Mouse (Mus musculus) intestine, embryonic 16.5 days (tissue): ENCODE data around the gene Sec14l3. TPM values are rescaled to one million over a fixed set of nuclear protein-coding genes. Genes with fewer than 3 reads are reported as not detected.

Experiments
- ATAC-seq: fragments of 200-750 bp; cut with Nextera tagmentation; 2 replicates; pipeline ENCODE4 v1.8.0; 2017; ENCODE audit warnings: moderate TSS enrichment, moderate library complexity
- H3K27ac ChIP-seq: fragments of 300-500 bp; sonication (generic); 2 replicates; pipeline ENCODE4 v1.5.1; 2014; ENCODE audit warnings: mild to moderate bottlenecking, low read length
- H3K27me3 ChIP-seq: fragments of 300-500 bp; sonication (generic); replicated peaks from 2 replicates; pipeline ENCODE4 v1.6.1; 2014; ENCODE audit warnings: low read length, control low read depth, mixed read lengths; ENCODE audit not compliant: control insufficient read depth, insufficient read depth
- H3K36me3 ChIP-seq: fragments of 300-500 bp; sonication (generic); 2 replicates; pipeline ENCODE4 v1.6.1; 2014; ENCODE audit warnings: low read length, control low read depth; ENCODE audit not compliant: control insufficient read depth, insufficient read depth
- H3K4me1 ChIP-seq: fragments of 300-500 bp; sonication (generic); 2 replicates; pipeline ENCODE4 v1.6.1; 2014; ENCODE audit warnings: low read length, control low read depth, mixed read lengths; ENCODE audit not compliant: control insufficient read depth, insufficient read depth
- H3K4me2 ChIP-seq: fragments of 300-500 bp; sonication (generic); 2 replicates; pipeline ENCODE4 v1.6.1; 2014; ENCODE audit warnings: low read depth, low read length, control low read depth
- H3K4me3 ChIP-seq: fragments of 300-500 bp; sonication (generic); 2 replicates; pipeline ENCODE4 v1.5.1; 2014; ENCODE audit warnings: mild to moderate bottlenecking, low read length
- H3K9ac ChIP-seq: fragments of 300-500 bp; sonication (generic); 2 replicates; pipeline ENCODE4 v1.6.1; 2014; ENCODE audit warnings: low read depth, low read length
- H3K9me3 ChIP-seq: fragments of 300-500 bp; sonication (generic); 2 replicates; pipeline ENCODE4 v1.6.1; 2016; ENCODE audit warnings: low read length, control low read depth; ENCODE audit not compliant: control insufficient read depth
- WGBS: fragments of 180-500 bp; shearing (Covaris S2); extraction: QIAGEN DNeasy Blood & Tissue Kit; methylation state at CpG from one replicate; pipeline ENCODE4 v1.1.7; 2014; 5-methylcytosine and 5-hydroxymethylcytosine counted together
- polyA plus RNA-seq: library from polyadenylated mRNA; unstranded; fragments of >200 nt; fragmentation: Nextera tagmentation; extraction: Ambion mirVana; gene quantifications from 2 replicates; pipeline ENCODE4 v1.2.1, GENCODE M21; 2015

Sec14l3 gene
- polyA plus RNA-seq, 1 experiment from 2014 or later = not detected

DNA sequence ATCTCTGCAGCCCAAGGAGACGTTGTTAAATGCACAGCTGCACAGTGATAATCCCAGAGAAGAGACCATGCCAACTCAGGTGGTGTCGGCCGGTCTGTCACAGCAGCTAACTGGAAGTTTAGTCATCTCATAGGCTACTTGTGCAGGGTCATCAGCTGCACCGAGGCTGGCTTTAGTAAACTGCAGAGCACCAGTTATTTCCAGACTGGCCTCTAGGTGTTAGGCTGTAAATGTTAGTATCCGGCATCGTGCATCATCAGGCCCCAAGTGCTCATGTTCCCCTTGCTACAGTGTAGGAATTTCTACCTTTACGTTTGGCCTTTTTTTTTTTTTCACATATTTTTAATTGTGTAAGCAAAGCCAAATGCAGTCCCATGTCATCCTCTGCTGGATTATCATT lies 31.2 kb upstream of the Sec14l3 start:
- Histone ChIP-seq H3K27ac (no peak overlapping the region), H3K4me3 (no peak overlapping the region), H3K9me3 (no peaks in the 10 kb centered on the region), H3K36me3 (no peaks in the 10 kb centered on the region), H3K27me3 (no peaks in the 10 kb centered on the region), H3K4me1 (no peaks in the 10 kb centered on the region), H3K4me2 (no peak overlapping the region), H3K9ac (no peak overlapping the region)
- no peak for ATAC-seq
- WGBS = 67% methylated on average over 7 of the region's 7 CpGs

DNA sequence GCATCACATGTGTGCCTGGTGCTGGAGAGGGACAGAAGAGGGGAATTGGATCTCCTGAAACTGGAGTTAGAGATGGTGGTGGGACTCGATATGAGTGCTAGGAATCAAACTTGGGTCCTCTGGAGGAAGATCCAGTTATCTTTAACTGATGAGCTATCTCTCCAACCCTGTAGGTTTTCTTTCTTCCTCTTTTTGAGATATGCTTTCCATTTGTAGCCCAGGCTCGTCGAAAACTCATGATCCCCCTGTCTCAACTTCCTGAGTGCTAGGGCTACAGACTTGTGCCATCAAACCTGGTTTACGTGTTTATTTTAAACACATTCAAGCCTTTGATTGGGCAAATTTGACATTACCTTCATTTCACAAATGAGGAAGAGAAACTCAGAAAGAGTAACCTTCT lies 30.5 kb upstream of the Sec14l3 start:
- Histone ChIP-seq H3K27me3 (no peaks in the 10 kb centered on the region), H3K9ac (no peak overlapping the region), H3K4me2 (no peak overlapping the region), H3K4me3 (no peak overlapping the region), H3K9me3 (no peaks in the 10 kb centered on the region), H3K36me3 (no peaks in the 10 kb centered on the region), H3K4me1 (no peaks in the 10 kb centered on the region), H3K27ac (no peak overlapping the region)
- 91% methylated on average over 4 of the region's 4 CpGs for WGBS
- no peak for ATAC-seq

DNA sequence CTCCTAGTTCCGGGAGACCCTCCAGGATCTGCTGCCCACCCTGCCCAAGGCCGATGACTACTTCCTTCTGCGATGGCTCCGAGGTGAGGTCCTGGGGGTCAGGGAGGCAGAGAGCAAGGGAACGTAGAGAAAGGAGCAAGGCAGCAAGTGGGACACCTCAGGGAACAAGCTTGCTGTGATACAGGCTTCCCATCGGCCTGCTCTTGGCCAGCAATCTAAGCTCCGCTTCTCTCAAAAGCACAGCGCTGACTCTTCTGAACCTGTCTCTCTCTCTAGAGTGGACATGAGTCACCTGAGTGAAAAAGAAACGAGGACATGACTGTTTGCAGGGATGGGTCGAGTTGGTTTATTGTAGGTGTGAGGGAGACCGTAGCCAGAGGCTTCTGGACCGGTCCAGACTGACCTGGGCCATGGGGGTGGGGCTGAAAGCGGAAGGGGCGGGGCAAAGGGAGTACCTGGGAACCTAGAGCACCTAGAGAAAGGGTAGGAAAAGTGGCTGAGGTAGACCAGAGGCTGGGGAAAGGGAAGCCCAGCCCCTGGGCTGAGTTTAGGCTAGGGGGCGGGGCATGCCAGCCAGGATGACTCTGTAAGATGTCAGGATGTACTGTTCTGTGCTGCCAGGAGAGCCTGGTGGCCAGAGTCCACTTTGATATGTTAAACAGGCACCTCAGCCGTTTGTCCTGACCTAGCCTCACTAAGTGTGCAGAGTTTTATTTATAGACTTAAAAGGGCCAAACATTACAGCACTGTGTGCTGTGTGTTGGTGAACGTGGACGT lies 29.3 kb upstream of the Sec14l3 start:
- Histone ChIP-seq H3K4me3 (no peak overlapping the region), H3K27me3 (no peaks in the 10 kb centered on the region), H3K36me3 (no peaks in the 10 kb centered on the region), H3K27ac (no peak overlapping the region), H3K9ac (no peak overlapping the region), H3K9me3 (no peaks in the 10 kb centered on the region), H3K4me2 (no peak overlapping the region), H3K4me1 (no peaks in the 10 kb centered on the region)
- 52% methylated on average over 18 of the region's 18 CpGs for WGBS
- peak; percentile 69 for ATAC-seq

DNA sequence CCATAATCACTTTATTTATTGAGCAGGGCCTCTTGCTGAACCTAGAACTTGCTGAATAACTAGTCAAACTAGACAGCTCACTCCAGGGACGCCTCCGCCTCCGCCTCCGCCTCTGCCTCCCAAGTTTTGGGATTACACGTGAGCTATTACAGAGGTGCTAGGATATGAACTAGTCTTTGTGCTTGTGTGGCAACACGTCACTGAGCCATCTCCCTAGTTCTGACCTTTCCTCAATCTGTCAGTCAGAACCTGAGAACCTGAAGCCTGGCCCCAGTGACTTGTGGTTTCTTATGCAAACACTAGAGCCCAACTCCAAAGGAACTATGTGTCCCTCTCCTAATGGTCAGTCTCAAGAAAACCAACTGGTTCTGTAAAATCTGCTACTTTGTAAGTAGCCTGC lies 28.7 kb upstream of the Sec14l3 start:
- Histone ChIP-seq H3K4me2 (no peak overlapping the region), H3K4me1 (no peaks in the 10 kb centered on the region), H3K9me3 (no peaks in the 10 kb centered on the region), H3K36me3 (no peaks in the 10 kb centered on the region), H3K9ac (no peak overlapping the region), H3K27me3 (no peaks in the 10 kb centered on the region), H3K4me3 (no peak overlapping the region), H3K27ac (no peak overlapping the region)
- 87% methylated on average over 6 of the region's 6 CpGs for WGBS
- ATAC-seq = peak; percentile 23; the same call in 1 of the 2 replicates

DNA sequence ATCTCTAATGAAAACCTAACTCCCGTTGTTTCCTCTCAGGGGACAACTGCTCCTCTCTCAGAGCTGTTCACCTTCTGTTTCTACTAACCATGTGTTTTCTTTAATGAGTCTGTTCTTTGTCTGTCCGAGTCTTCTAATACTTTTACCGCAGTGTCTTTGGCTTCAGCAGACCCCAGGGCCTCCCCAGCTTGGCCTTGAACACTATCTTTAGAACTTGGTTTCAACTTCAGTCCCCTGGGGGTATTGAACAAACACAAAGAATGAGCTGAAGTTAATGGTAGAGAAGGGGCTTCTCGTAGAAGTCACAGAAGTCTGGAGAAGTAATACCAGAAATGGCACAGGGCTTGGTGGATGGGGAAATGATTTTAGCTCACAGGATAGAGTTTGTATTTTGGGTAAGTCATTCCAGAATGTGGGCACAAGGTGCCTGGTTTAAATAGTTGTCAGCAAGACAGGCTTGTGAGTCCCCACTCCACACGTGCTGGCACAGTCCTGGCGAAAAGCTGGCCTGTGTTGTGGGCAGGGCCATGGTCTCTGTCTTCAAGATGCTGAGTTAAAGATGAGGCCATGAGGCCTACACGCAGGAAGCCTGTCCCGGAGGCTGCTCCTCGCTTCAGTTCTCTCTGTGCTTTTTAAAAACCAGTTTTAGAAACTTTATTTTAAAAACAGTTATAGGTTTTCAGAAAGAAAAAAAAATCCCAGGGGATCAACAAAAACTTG lies 28.1 kb upstream of the Sec14l3 start:
- no peaks in the 10 kb centered on the region for H3K36me3 ChIP-seq
- H3K4me3 ChIP-seq = no peak overlapping the region

DNA sequence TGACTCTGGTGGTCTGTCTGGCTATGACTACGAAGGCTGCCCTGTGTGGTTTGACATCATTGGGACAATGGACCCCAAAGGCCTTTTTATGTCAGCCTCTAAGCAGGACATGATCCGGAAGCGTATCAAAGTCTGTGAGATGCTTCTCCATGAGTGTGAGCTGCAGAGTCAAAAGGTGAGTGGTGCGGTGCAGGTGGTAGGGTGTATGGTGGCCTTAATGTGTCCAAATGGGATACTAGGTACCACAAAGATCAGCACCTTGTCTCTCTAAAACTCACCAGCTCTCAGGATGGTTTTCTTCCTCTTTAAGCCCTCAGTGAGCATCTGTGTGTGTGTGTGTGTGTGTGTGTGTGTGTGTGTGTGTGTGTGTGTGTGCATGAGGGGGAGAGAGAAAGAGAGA lies 24.7 kb upstream of the Sec14l3 start:
- no peak for ATAC-seq

More for the DNA sequence above, 28.1 kb upstream of the Sec14l3 start:
- Histone ChIP-seq H3K27ac (no peak overlapping the region), H3K27me3 (no peaks in the 10 kb centered on the region), H3K4me2 (no peak overlapping the region), H3K4me1 (no peaks in the 10 kb centered on the region), H3K9ac (no peak overlapping the region), H3K9me3 (no peaks in the 10 kb centered on the region)
- 75% methylated on average over 9 of the region's 9 CpGs for WGBS
- ATAC-seq = no peak

DNA sequence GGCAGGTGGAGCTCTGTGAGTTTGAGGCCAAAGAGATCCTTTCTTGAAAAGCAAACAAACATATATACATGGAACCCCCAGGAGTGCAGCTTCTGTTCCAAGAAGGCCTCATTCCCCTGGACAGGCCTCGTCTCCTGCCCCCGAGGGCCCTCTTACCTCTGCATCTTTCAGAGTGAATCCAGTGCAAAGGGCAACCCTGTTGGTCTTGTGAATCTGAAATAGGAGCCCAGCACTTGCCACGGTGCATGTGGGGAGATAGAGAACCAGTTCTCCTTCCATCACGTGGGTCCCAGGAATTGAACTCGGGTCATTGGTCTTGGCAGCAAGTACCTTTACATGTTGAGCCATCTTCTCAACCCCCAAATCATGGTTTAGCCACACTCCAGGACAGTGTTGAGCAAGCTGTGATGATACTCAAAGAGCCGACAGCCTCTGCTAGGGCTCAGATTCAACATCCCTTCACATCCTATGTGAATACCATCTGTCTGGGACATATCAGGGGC lies 23.5 kb upstream of the Sec14l3 start:
- no peak for ATAC-seq
- Histone ChIP-seq H3K9me3 (no peaks in the 10 kb centered on the region), H3K4me1 (no peaks in the 10 kb centered on the region), H3K4me3 (no peak overlapping the region), H3K4me2 (no peak overlapping the region), H3K27me3 (no peaks in the 10 kb centered on the region), H3K9ac (no peak overlapping the region), H3K27ac (no peak overlapping the region), H3K36me3 (no peaks in the 10 kb centered on the region)
- WGBS = 85% methylated on average over 6 of the region's 6 CpGs

More for the DNA sequence above, 24.7 kb upstream of the Sec14l3 start:
- H3K9me3 ChIP-seq = no peaks in the 10 kb centered on the region
- H3K4me2 ChIP-seq = no peak overlapping the region
- no peaks in the 10 kb centered on the region for H3K4me1 ChIP-seq
- no peaks in the 10 kb centered on the region for H3K36me3 ChIP-seq
- no peak overlapping the region for H3K9ac ChIP-seq
- no peak overlapping the region for H3K27ac ChIP-seq
- no peak overlapping the region for H3K4me3 ChIP-seq
- 90% methylated on average over 4 of the region's 4 CpGs for WGBS
- H3K27me3 ChIP-seq = no peaks in the 10 kb centered on the region

DNA sequence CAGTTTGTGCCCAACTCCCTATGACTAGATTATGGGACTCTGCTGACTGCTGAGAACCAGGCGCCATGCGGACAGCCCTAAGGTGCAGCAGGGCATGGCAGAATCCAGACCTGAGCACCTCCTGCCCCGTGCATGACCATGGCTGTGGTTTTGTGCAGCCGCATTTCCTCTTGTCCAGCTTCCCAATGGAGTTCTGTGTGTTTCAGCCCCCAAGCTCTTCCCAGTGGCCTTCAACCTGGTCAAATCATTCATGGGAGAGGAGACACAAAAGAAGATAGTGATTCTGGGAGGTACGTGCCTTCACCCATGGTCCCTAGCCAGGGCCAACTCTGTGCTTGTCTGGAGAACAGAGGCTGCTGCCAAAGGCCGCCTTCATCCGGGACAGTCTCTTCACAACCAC lies 21.6 kb upstream of the Sec14l3 start:
- Histone ChIP-seq H3K4me3 (no peak overlapping the region), H3K9me3 (no peaks in the 10 kb centered on the region), H3K27me3 (no peaks in the 10 kb centered on the region), H3K9ac (no peak overlapping the region), H3K4me2 (no peak overlapping the region), H3K27ac (no peak overlapping the region), H3K36me3 (no peaks in the 10 kb centered on the region), H3K4me1 (no peaks in the 10 kb centered on the region)
- 91% methylated on average over 7 of the region's 7 CpGs for WGBS
- ATAC-seq = no peak

DNA sequence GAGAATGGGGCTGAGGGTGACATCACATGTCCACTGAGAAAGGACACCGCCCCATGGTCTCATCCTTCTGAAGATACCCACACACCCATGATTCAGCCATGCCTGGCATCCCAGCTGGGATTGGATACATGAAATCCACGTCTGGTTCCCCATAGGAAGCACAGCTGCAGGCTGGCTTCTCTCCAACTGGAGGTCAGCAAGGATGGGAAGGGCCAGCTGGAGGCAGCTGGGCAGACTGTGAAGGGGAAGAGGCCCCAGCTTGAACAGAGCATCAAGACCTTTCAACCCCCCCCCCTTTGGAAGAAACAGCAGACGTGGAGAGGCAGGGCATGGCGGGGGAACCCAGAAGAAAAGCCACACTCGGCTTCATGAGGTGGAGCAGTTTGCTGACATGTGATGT lies 18.1 kb upstream of the Sec14l3 start:
- Histone ChIP-seq H3K4me1 (no peaks in the 10 kb centered on the region), H3K27me3 (no peaks in the 10 kb centered on the region), H3K36me3 (no peaks in the 10 kb centered on the region), H3K4me3 (no peak overlapping the region), H3K9me3 (no peaks in the 10 kb centered on the region), H3K9ac (no peak overlapping the region), H3K4me2 (no peak overlapping the region), H3K27ac (no peak overlapping the region)
- 49% methylated on average over 5 of the region's 5 CpGs for WGBS
- peak; percentile 40; the same call in 1 of the 2 replicates for ATAC-seq
